Mouse (Mus musculus) myocyte (in vitro differentiated cells): ENCODE measurements around the gene Arsj. TPM values are rescaled to one million over a fixed set of nuclear protein-coding genes. Genes with fewer than 3 reads are reported as not detected.

Source experiments
- H3K27me3 ChIP-seq: one replicate; pipeline ENCODE4 v1.6.1; 2011; ENCODE audit not compliant: control insufficient read depth, insufficient read depth, insufficient read length
- H3K36me3 ChIP-seq: one replicate; pipeline ENCODE4 v1.6.1; 2011; ENCODE audit not compliant: control insufficient read depth, insufficient read depth
- H3K4me2 ChIP-seq: one replicate; pipeline ENCODE4 v1.6.1; 2011; ENCODE audit warnings: low read depth, control low read depth
- H3K4me3 ChIP-seq: one replicate; pipeline ENCODE4 v1.5.1; 2011; ENCODE audit warnings: mild to moderate bottlenecking, control low read depth, moderate library complexity
- H3K79me2 ChIP-seq: one replicate; pipeline ENCODE4 v1.6.1; 2011; ENCODE audit not compliant: control insufficient read depth, insufficient read depth
- H3ac ChIP-seq: one replicate; pipeline ENCODE4 v1.6.1; 2011; ENCODE audit not compliant: control insufficient read depth, insufficient read length
- CEBPB ChIP-seq: IDR thresholded peaks from 2 replicates; pipeline ENCODE4 v1.6.1; 2011; ENCODE audit warnings: mild to moderate bottlenecking, moderate library complexity; ENCODE audit not compliant: poor library complexity, insufficient read depth, severe bottlenecking
- E2F4 ChIP-seq: IDR thresholded peaks from one replicate; pipeline ENCODE4 v1.6.1; 2011; ENCODE audit warnings: mild to moderate bottlenecking, control low read depth, moderate library complexity; ENCODE audit not compliant: insufficient read depth
- MAX ChIP-seq: IDR thresholded peaks from one replicate; pipeline ENCODE4 v1.6.1; 2011; ENCODE audit warnings: low read depth, mild to moderate bottlenecking, control low read depth
- MYOD1 ChIP-seq, 3 experiments: IDR thresholded peaks; one replicate each; pipeline ENCODE4 v1.6.1; 2011; ENCODE audit warnings: control low read depth in 2 of 3, low read depth in 2 of 3, mild to moderate bottlenecking in 2 of 3, moderate library complexity in 1 of 3; ENCODE audit not compliant: insufficient read length in 2 of 3, control insufficient read depth in 1 of 3
- MYOG ChIP-seq, 3 experiments: IDR thresholded peaks; one replicate each; pipeline ENCODE4 v1.6.1; 2011; ENCODE audit warnings: control low read depth in 2 of 3, low read depth in 2 of 3, mild to moderate bottlenecking in 2 of 3; ENCODE audit not compliant: insufficient read length in 2 of 3, control insufficient read depth in 1 of 3, insufficient read depth in 1 of 3
- POLR2A ChIP-seq: IDR thresholded peaks from one replicate; pipeline ENCODE4 v1.6.1; 2011; ENCODE audit warnings: low read depth, mild to moderate bottlenecking, control low read depth, moderate library complexity; ENCODE audit not compliant: insufficient read length
- POLR2AphosphoS2 ChIP-seq: IDR thresholded peaks from one replicate; pipeline ENCODE4 v1.6.1; 2011; ENCODE audit warnings: low read depth, control low read depth; ENCODE audit not compliant: insufficient read length
- REST ChIP-seq: IDR thresholded peaks from one replicate; pipeline ENCODE4 v1.6.1; 2011; ENCODE audit warnings: mild to moderate bottlenecking, control low read depth, moderate library complexity; ENCODE audit not compliant: insufficient read depth, insufficient read length
- SRF ChIP-seq: IDR thresholded peaks from one replicate; pipeline ENCODE4 v1.6.1; 2011; ENCODE audit warnings: low read depth; ENCODE audit not compliant: control insufficient read depth, insufficient read length
- TCF12 ChIP-seq: IDR thresholded peaks from one replicate; pipeline ENCODE4 v1.6.1; 2011; ENCODE audit warnings: mild to moderate bottlenecking, control low read depth; ENCODE audit not compliant: poor library complexity, insufficient read depth, severe bottlenecking
- TCF3 ChIP-seq: IDR thresholded peaks from one replicate; pipeline ENCODE4 v1.6.1; 2011; ENCODE audit warnings: low read depth, control low read depth; ENCODE audit not compliant: insufficient read length
- USF1 ChIP-seq: IDR thresholded peaks from one replicate; pipeline ENCODE4 v1.6.1; 2011; ENCODE audit warnings: low read depth, mild to moderate bottlenecking, control low read depth, moderate library complexity
- polyA plus RNA-seq: library from polyadenylated mRNA; unstranded; fragments of >200 nt; fragmentation: generic; extraction: Trizol; gene quantifications from one replicate; pipeline ENCODE4 v1.2.1, GENCODE M21; 2012; ENCODE audit warnings: missing spikeins

Gene Arsj
- polyA plus RNA-seq, 1 experiment: 1.8 TPM

GRCm38 (mm10) chr3:126400726-126401125 is 37.2 kb downstream of the Arsj start:
- Histone ChIP-seq H3K4me2 (no peak overlapping the region), H3K4me3 (no peak overlapping the region), H3K36me3 (no peaks in the 10 kb centered on the region), H3K79me2 (no peaks in the 10 kb centered on the region), H3ac (no peak overlapping the region), H3K27me3 (no peaks in the 10 kb centered on the region)
- TF ChIP-seq MAX (no peak), POLR2A (no peak), E2F4 (no peak), CEBPB (no peak), USF1 (no peak), MYOG (IDR thresholded peaks at IDR 0.05; ENCODE audit: control insufficient read depth in 1 of 3, insufficient read depth in 1 of 3, insufficient read length in 2 of 3, low read depth in 2 of 3) (no peak), TCF3 (no peak), POLR2AphosphoS2 (no peak), REST (no peak), TCF12 (no peak), MYOD1 (IDR thresholded peaks at IDR 0.05; ENCODE audit: control insufficient read depth in 1 of 3, insufficient read length in 2 of 3, low read depth in 2 of 3) (no peak), SRF (no peak)

- no peak for TF ChIP-seq SRF
- TF ChIP-seq TCF12: no peak
- no peak for TF ChIP-seq USF1
- TF ChIP-seq POLR2A: no peak
- no peak for TF ChIP-seq MYOG (IDR thresholded peaks at IDR 0.05; ENCODE audit: control insufficient read depth in 1 of 3, insufficient read depth in 1 of 3, insufficient read length in 2 of 3, low read depth in 2 of 3)
- TF ChIP-seq MAX: no peak
- no peak for TF ChIP-seq REST
- no peak for TF ChIP-seq TCF3
- no peak for TF ChIP-seq E2F4
- TF ChIP-seq POLR2AphosphoS2: no peak
- no peak for TF ChIP-seq MYOD1 (IDR thresholded peaks at IDR 0.05; ENCODE audit: control insufficient read depth in 1 of 3, insufficient read length in 2 of 3, low read depth in 2 of 3)
- no peak for TF ChIP-seq CEBPB
- Histone ChIP-seq H3K36me3 (no peaks in the 10 kb centered on the region), H3K79me2 (no peaks in the 10 kb centered on the region), H3K27me3 (no peaks in the 10 kb centered on the region), H3K4me3 (no peak overlapping the region), H3ac (no peak overlapping the region), H3K4me2 (no peak overlapping the region)
These were observed 39.4 kb downstream of the Arsj start for GRCm38 (mm10) chr3:126402836-126403235.

- no peaks in the 10 kb centered on the region for H3K27me3 ChIP-seq
- no peak overlapping the region for H3ac ChIP-seq
- H3K4me2 ChIP-seq: no peak overlapping the region
- H3K79me2 ChIP-seq: no peaks in the 10 kb centered on the region
- H3K36me3 ChIP-seq: no peaks in the 10 kb centered on the region
- no peak for TF ChIP-seq MAX
- no peak for TF ChIP-seq TCF3
- no peak for TF ChIP-seq MYOG (IDR thresholded peaks at IDR 0.05; ENCODE audit: control insufficient read depth in 1 of 3, insufficient read depth in 1 of 3, insufficient read length in 2 of 3, low read depth in 2 of 3)
- TF ChIP-seq POLR2AphosphoS2: no peak
- no peak for TF ChIP-seq TCF12
- no peak for TF ChIP-seq MYOD1 (IDR thresholded peaks at IDR 0.05; ENCODE audit: control insufficient read depth in 1 of 3, insufficient read length in 2 of 3, low read depth in 2 of 3)
- TF ChIP-seq E2F4: no peak
- no peak for TF ChIP-seq REST
- no peak for TF ChIP-seq USF1
- TF ChIP-seq SRF: no peak
- no peak for TF ChIP-seq POLR2A
- TF ChIP-seq CEBPB: no peak
- H3K4me3 ChIP-seq: no peak overlapping the region
These were observed 40.7 kb downstream of the Arsj start for GRCm38 (mm10) chr3:126404199-126404598.

GRCm38 (mm10) chr3:126430524-126431064 is 67.1 kb downstream of the Arsj start:
- H3K79me2 ChIP-seq: no peaks in the 10 kb centered on the region
- no peak overlapping the region for H3K4me2 ChIP-seq
- no peaks in the 10 kb centered on the region for H3K27me3 ChIP-seq
- no peak for TF ChIP-seq CEBPB
- TF ChIP-seq REST: no peak
- TF ChIP-seq TCF3: no peak
- no peak for TF ChIP-seq SRF
- TF ChIP-seq USF1: no peak
- no peak for TF ChIP-seq POLR2AphosphoS2
- no peak for TF ChIP-seq TCF12
- TF ChIP-seq MAX: no peak
- no peak for TF ChIP-seq E2F4
- TF ChIP-seq MYOG (IDR thresholded peaks at IDR 0.05; ENCODE audit: control insufficient read depth in 1 of 3, insufficient read depth in 1 of 3, insufficient read length in 2 of 3, low read depth in 2 of 3): no peak
- no peak for TF ChIP-seq MYOD1 (IDR thresholded peaks at IDR 0.05; ENCODE audit: control insufficient read depth in 1 of 3, insufficient read length in 2 of 3, low read depth in 2 of 3)
- no peak for TF ChIP-seq POLR2A
- no peaks in the 10 kb centered on the region for H3K36me3 ChIP-seq
- H3ac ChIP-seq: no peak overlapping the region
- no peak overlapping the region for H3K4me3 ChIP-seq
